Mouse (Mus musculus): Measurements from ENCODE around the gene Mmadhc.

Mmadhc gene

DNA sequence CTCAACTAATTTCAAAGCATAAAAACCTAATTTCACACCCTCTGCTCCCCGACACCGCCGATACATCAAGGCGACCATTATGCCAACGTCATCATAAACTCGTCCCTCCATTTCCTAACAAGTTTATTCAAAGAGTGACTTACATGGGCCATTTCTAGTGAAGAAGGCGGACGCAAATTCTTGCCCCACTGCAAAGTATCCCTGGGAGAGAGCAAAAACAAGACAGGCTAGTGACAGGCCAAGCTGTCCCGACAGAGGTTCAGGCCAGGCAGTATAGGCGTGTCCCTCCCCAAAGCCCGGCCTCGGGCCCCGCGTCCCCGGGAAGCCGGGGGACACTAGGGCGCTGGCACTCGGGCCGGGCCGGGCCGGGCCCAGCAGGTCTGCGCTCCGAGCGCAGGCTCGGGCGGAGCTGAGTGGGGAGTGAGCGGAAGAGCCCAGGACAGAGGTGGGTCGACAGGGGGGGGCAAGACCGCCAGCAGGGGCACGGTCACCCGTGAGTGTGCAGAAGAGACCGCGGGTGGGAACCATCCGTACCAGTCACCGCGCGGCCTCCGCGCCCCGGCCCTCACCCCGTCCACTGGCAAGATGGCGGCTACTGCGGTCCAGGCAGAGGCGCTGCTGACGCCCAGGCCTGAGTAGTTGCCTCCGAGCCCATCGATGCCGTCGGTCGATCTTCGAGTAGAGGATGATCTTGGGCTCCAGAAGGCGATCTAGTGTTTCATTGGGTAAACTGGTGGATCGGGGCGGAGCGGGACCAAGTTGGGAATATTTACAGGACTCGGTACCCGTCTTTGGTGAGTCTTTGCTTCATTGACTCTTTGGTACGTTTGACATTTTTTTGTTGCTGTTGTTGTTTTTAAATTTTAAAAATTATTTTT lies at the start of gene Mmadhc:
Mmadhc (minus strand) TSS at position 693 of the 878 bp plus-strand sequence.
- peak; percentile 93 for DNase-seq (ENCODE audit: low read depth)

DNA sequence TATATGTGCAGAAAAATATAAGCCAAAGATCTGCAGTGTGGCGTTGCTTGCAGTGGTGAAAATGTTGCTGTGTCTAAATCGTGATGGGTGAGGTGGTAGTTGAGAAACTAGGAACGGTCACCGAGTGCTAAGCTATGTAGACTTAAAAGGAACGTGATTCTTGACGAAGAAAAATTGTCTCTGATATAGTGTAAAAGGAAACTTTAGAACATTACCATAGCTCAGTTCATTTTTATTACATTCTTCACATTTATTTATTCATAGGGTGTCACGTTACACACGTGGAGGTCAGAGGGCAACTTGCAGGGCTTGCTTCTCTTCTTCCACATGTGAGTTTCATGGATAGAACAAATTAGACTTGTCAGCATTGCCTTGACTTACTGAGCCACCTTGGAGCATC lies 47.0 kb upstream of the Mmadhc start:
- no peak for DNase-seq (ENCODE audit: low read depth)

DNA sequence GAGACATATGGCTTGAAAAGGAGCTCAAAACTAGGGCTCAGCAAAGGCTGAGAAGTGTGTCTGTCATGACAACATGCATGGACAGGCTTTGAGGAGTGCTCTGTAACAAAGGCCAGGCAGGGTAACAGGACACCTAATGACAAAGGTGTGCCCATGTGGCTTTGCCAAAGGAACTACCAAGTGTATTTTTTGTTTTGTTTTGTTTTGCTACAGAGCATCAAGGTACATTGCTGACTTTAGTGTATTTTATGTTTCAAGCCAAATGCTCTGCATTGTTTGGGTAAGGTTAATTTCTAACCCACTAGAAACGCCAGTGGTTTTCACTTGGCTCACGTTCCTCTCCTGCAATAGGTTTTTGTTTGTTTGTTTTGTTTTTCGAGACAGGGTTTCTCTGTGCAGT lies 42.5 kb upstream of the Mmadhc start:
- DNase-seq (ENCODE audit: low read depth), result no peak

DNA sequence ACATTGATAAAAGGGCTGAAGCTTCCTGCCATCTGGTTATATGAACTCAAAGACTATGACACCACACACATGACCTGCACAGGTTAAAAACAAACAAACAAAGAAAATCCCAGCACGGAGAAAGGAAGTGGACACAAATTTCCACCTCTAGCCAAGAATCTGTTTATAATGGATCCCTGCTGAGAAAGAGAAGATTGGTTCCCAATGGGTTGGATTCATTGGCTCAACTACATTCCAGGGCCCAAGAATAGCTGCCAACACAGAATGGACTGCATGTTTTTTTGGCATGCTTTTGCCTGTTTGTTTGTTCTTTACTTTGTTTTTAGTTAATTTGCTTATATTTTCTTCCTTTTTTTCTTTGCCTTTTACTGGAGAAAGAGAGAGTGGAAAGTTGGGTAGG lies 41.0 kb upstream of the Mmadhc start:
- DNase-seq (ENCODE audit: low read depth), result no peak

DNA sequence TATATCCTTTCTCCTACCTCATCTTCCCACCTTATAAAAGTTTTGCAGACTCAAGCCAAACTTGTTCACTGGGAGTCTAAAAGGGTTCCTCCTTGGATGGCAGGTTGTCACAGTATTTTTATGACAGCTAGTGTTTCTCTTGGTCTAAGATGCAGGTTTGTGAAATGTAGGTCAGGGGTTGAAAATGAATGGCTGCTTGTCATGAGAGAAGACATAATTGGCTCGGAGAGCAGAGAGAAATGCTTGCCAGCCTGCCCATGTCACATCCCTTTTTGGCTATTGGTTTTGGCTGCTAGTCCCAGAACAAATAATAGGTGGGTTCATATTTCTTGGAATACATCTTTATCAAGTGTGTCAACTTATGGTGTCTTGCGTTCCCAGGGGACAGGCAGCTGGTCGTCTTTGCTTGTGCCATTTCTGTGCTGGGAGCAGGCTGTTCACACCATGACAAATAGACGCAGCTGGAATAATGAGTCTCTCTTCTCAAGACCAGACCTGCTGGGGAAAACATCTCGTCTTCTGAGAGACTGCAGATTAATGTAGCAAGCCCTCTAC lies 35.2 kb upstream of the Mmadhc start:
- DNase-seq (ENCODE audit: low read depth), result no peak

DNA sequence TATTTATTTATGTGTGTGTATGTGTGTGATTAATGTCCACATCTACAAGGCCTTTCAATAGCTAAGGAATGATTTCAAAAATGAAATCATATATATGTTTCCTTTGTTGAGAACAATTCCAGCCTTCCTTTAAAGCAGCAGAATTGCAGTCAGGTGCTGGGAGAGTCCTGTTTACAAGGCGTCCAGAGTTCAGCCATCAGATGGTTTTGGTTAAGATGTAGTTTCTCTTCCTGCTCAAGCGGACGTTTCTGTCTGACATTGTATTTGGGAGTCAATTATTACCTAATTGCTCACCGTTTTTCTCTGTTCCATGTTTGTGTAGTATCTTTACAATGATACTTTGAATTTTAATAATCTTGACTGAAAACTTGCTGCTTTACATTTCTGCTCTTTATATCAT lies 31.6 kb upstream of the Mmadhc start:
- no peak for DNase-seq (ENCODE audit: low read depth)

DNA sequence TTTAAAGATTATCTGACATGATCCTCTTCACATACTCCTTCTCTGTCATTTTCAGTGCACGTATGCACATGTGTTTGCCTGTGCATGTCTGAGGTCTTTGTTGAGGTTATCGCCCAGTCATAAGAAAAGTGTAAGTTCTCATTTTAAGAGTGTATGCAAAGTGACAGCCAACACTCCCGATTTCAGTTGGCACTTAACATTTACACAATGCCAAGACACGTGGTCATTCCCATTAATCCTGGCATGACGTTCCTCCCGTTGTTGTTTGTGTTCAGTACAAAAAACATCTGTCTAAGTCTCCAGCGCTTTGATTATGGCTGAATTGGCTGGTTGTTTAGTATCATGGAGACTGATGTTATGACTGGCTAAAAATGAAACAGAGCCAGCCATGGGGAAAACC lies 28.2 kb upstream of the Mmadhc start:
- DNase-seq (ENCODE audit: low read depth), result no peak

DNA sequence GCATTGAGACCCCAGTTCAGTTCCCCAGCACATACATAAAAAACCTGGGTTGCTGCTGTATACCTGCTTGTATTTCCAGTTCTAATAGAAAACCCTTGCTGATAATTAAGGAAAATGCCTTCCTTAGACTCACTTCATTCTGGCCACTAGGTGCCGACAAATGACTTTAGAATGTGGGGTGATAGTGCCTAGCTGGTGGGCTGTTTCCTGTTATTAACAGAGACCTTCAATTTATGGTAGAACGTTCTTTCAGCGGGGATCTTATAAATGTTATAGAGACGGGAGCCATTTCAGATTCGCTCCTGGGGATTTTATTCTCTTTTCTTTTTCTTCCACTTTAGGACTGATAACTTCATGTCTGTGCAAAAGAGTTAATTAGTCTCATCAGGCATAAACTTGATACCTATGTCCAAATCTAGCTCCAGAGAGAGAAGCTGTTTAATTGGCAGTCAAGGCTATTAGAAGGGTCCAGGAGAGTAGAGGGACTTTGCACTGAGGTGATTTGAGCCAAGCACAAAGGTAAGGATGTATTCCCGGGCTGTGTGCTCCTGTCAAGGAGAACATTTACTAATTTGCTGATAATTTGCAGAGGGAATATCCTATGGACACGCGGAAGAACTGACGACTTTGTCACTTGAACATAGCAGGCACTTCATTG lies 10.2 kb upstream of the Mmadhc start:
- peak; percentile 26 for DNase-seq (ENCODE audit: low read depth)

DNA sequence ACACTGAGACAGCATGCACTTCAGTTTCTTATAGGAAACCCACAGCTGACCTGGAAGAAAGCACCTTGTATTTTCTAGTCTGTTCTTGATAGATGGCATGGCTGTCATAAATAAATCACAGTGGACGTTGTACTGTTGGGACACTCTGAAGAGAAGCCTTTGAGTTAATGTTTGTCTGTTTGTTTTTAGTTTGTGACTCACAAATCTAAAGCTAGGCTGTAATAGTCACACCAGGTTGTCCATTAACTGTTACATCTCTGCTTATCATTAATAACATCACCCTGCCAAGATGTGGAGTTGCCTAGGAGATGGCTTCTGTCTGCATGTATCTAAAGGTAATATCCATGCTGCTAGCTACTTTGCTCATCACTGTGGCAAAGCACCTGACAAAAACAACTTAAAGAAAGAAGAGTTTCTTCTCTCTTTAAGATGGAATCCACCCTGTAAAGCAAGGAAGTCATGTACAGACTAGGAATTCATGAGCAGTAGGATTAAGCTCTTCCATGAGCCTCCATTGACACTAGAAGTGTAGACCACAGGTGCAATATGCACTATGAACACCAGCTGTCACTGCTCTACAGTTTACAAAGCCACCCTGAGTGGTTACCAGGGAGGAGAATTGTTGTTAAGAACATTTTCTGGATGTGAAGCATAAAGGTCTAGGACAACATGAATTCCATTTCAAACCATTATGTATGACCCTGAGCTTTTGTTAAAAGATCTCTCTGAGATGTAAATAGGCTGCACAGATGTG lies 8.4 kb upstream of the Mmadhc start:
- DNase-seq (ENCODE audit: low read depth), result no peak

DNA sequence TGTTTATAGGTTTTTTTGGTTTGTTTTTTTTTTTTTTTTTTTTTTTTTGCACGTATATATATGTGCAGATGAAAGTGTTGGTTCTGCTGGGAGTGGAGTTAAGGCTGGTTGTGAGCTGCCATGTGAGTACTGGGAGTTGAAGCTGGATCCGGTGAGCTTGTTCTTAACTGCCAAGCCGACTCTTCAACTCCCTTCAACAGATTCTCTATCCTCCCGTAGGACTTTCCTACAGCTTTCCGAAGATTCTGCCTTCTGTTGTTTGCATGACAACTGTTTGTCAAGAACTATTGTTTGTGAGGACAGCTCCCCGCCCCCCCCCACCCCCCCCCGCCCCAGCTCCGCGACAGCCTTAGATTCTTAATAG lies 368 bp upstream of the Mmadhc start:
- no peak for DNase-seq (ENCODE audit: low read depth)

DNA sequence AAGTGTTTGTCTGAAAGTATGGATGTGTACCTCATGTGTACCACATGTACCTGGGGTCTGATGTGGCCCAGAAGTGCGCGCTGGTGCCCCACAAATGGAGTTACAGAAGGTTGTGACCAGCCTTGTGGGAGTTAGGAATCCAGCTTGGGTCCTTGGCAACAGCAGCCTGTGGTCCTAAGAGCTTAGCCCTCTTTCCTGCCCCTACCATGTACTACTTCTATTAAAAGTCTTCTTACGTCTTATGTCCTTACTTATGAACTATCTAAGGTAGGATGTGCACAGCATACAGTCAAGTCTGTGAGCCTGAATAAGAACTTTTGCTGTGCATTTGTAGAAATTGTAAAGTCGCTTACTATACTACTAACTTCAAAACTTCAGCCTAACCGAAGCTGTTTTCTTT lies 1.0 kb downstream of the Mmadhc start:
- DNase-seq (ENCODE audit: low read depth), result no peak

DNA sequence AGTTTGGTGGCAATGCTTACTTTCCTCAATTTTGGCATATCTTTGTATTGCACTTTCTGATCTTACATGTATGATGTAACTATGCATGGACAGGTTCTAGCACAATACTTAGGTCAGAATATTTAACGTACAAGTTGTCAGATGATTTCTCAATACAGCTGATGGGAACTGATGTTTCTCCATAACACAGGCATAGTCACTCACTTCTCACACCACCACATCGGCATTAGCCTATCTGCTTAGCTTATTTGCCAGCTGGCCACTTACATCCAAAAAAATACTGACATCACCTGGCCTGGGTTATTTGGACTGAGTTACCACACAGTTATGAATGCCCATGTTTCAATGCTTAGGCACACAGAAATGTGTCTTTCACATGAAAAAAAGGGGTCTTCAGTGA lies 2.5 kb downstream of the Mmadhc start:
- no peak for DNase-seq (ENCODE audit: low read depth)

DNA sequence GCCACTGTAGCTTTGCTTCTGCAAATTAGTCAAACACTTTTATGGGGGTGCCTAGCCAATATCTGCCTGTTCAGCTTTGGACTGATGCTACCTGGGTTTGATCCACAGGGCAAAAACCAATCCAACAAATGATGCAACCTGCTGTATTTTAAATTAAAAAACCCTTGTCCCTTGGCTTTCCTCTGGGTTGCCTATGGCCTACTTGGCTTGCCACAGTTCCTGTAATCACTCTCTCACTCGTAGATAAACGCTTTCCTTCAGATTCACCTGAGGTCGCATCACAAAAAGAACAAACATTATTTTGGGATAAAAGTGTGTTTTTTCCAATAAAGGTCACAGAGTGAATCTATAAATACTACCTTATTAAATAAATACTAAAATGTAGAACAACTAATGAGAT lies 3.0 kb downstream of the Mmadhc start:
- no peak for DNase-seq (ENCODE audit: low read depth)

DNA sequence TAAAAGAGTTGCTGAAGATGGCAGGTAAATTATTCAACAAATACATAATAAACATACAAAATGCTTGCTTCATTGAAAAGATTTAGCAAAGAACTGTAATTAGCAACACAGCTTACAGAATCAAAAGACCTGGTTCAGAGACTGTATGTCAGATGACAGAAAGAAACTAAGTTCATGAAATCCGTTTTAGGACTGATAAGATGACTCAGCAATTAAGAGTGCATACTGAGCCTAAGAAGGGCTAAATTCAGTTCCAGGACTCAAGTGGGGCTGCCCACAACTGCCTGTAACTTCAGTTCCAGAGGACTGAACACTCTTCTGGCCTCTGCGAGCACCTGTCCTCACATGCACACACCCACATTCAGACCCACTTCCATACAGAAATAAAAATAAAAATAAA lies 4.7 kb downstream of the Mmadhc start:
- no peak for DNase-seq (ENCODE audit: low read depth)

DNA sequence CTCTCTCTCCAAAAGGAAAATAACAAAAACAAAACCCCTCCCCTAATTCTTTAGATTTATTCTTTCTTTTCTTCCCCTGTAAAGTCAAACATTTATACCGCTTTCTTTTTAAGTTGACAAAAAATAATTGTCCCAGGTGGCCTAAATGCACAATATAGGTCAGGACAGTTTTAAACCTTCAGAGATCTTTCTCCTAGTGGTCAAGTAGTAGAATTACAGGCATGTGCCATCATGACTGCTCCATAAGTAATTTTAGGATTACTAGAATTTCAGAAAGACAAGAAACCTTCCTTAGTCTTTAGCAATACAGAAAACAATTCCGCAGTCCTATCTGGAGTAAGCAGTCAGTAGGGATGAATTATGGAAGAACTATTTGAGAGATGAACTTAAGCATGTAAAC lies 5.8 kb downstream of the Mmadhc start:
- peak; percentile 58 for DNase-seq (ENCODE audit: low read depth)

DNA sequence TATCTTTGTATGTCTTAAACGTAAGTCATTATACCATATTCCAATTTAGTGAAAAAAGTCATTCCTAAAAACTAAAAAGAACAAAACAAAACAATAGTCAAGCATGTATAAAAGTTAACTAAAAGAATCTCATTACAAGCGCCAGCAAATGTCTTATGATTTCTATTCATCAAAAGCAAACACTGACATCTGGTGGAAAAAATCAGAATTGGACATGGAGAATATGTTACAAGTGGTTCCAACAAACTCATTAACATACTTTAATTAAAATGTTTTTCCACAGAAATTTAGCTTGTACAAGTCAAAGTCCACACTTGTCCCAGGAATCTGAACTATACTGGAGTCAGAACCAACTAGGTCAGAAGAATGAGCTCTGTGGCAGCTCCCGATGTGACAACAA lies 11.8 kb downstream of the Mmadhc start:
- DNase-seq (ENCODE audit: low read depth), result peak; percentile 44

DNA sequence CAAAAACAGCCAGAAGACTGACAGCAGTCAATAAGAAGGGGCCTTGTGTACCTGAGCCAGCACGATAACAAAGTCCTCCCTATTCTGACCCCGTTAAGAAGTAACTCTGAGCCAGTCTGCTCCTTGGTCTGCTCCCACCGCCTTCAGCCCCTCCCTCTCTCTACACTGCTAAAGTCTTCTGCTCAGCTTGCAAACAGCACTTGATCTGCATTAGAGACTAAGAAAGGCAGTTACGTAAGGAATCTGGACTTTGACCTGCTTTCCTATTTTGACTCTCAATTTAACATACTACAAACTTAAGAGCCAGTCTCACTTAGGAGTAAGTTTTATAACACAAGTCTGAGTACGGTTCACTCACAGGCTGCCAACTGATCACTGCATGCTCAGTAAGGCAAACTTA lies 12.6 kb downstream of the Mmadhc start:
- no peak for DNase-seq (ENCODE audit: low read depth)

DNA sequence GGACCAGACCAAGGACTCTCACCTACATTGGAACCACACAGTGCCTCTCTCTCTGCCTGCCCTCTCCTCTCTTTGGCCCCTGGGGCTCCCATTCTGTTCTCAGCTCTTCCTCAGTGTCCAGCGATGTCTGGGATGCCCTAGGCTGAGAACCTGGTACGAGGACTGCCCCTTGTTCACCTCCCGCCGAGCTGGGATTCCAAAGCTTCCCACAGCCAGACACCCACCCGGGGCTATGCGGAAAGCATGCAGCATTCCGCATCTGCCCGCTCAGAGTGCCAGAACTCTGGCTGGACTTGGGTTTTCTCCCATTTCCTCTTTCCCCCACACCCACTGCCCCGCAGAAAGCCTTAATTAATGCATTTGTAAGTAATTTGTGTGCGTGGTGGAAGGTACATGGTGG lies 19.9 kb downstream of the Mmadhc start:
- DNase-seq (ENCODE audit: low read depth), result no peak

DNA sequence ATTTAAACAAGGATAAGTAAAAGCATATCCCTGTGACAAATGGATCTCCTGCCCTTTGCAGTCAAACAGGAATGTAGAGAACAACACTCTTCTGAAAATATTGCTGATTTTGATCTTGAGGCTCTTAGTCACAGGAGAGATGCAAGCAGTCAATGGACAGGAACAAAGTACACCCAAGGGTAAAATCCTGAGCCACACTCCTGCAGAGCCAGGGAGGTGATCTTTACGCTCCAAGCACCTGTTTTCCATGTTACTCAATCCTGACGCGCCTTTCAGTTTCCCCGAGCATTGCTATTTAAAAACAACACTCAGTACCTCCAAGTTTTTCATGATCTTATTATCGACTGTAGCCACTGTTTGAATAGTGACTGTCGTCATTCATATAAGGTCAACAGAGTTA lies 23.2 kb downstream of the Mmadhc start:
- DNase-seq (ENCODE audit: low read depth), result no peak

DNA sequence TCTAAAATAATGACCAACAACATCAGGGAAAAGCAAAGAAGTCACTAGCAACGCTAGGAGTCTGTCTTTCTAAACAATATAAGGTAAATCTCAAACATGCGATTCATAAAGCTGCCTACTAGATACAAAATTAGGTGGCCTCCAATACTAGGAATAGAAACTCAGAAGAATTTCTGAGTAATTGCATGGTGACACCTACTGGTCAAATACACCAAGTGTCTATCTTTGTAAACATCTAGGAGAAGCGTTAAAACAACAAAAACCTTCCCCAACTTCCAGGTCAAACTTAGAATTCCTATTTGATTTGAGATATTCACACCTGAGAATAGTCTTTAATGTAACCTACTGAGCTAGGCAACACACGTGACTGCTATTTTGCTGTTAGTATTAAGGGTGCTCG lies 24.4 kb downstream of the Mmadhc start:
- peak; percentile 18 for DNase-seq (ENCODE audit: low read depth)

DNA sequence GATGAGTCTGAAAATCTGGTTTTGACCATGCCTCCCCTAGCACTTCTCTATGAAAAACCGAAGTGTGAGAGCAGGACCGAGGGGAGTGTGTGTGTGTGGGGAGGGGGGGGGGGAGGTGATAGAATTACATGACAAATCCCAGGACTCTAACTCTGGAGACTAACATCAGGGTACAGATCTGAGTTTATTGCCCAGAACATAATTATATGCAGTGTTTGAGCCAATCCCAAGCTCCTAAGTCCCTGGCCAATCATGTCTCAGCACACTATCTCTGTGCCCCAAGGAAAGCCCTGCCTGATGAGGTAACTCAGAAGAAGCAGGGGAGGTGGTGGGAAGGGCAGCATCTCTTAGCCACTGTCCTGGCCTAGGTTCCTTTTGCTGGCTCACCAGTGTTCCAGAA lies 28.1 kb downstream of the Mmadhc start:
- no peak for DNase-seq (ENCODE audit: low read depth)

DNA sequence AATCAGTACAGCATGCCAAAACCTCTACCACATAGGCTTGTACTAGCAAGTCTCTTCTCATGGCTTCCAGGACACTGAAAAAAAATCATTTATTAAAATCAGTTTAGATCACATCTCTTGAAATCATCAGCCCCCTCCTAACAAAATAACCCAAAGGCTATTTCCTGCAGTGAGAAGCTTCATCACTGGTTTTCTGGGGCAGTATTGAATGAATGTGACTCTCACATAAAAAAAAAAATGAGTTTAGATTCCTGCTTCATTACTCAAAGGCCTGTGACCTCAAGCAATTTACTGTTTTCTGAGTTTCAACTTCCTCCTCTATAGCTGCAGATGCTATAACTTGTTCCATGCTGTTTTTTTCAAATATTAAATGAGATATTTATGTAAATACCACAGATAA lies 29.6 kb downstream of the Mmadhc start:
- DNase-seq (ENCODE audit: low read depth), result no peak
